Mouse (Mus musculus): ENCODE measurements at regions not wholly inside any gene's neighbourhood (a gene's known extent, or its start where the extent isn't known, plus 50 kb on each side); places are given as distances from the start of the nearest gene placed in this dataset.
"Not testable (repeated sequence)": the region's sequence is repeated elsewhere in the genome, so short reads cannot be mapped to it uniquely, and the experiment has no call there.

DNA sequence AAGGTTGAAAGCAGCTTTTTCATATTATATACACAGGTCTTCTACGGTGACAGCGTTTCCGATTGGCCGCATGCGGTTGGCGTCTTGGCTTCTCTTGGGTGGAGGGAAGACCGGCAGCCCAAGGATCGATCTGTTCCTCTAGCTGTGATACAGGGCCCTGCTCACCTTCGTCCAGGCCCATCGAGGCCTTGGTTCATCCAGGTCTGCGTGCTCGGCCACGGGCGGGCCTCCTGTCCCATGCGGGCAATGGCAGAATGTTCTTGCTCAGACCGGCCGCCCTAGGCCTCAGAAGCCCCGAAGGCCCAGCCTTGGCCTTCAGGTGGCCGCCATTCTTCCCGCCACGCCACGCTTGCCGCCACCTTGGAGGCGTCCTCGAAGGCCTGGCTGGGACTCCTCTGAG lies 194.4 kb upstream of the Ppp6c start:
- DNase-seq (ENCODE audit: low spot score in 2 of 2) = no peak

DNA sequence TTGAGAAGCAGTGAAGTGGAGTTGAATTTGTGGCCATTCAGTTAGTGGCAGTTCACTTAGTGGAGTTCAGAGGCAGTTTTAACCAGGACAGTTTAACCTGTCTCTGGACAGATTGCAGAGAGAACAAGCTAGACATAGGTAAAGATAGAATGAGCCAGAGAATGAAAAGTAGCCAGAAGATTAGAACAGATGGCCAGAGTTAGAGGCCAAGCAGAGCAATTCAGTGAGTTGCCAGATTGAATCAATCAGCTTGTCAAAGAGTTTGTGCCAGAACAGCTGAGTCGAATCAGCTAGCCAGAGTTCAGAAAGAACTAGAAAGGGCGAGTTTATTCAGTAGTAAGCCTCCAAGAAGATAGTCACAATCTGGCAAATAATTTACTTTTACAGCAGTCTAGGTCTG lies 174.1 kb upstream of the Ppp6c start:
- DNase-seq (ENCODE audit: low spot score in 2 of 2) = no peak

GRCm38 (mm10) chr2:39399523-39399922 lies 173.3 kb upstream of the Ppp6c start:
- DNase-seq (ENCODE audit: low spot score in 2 of 2) = no peak

GRCm38 (mm10) chr2:39394643-39395042 lies 168.4 kb upstream of the Ppp6c start:
- DNase-seq (ENCODE audit: low spot score in 2 of 2) = no peak

- DNase-seq (ENCODE audit: low spot score in 2 of 2) = no peak
Measured at GRCm38 (mm10) chr2:39377264-39377663, 151.0 kb upstream of the Ppp6c start.

- DNase-seq (ENCODE audit: low spot score in 2 of 2) = peak; percentile 75 to 91
Measured at GRCm38 (mm10) chr2:39373068-39373779, 147.0 kb upstream of the Ppp6c start.

DNA sequence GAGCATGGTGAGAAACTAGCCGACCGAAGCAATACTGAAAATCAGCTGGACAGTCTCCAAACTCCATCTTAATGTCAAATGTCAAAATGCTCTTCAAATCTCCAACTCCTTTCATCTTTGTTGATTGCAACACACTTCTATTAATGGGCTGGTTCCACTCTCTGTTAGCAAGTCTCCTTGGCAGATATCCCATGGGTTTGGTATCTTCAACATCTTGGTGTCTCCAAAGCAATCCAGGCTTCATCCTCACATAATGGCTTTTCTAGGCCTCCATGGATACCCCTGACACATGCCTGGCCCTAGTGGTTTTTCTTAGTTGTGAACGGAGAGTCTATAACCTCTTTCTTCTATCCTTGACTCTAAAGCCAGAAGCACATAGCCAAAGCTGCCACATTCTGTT lies 118.0 kb upstream of the Ppp6c start:
- no peak for DNase-seq (ENCODE audit: low spot score in 2 of 2)

DNA sequence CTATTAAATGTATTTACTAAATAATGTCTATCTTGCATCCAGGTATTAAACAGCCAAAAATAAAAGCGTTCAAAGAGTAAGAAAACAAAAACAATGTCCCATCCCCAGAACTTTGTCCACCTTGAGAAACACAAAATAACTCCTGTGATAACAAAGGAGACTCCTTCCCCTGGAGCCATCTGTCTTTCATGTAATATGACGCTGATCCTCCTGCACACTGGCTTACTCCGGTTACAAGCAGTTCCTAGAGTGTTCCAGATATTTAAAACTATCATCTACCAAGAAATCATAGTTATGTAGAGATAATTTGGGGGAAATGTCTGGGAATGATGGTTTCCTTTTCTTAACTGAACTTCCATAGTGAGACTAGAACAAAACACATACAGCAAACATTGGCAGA lies 114.2 kb upstream of the Ppp6c start:
- no peak for DNase-seq (ENCODE audit: low spot score in 2 of 2)

DNA sequence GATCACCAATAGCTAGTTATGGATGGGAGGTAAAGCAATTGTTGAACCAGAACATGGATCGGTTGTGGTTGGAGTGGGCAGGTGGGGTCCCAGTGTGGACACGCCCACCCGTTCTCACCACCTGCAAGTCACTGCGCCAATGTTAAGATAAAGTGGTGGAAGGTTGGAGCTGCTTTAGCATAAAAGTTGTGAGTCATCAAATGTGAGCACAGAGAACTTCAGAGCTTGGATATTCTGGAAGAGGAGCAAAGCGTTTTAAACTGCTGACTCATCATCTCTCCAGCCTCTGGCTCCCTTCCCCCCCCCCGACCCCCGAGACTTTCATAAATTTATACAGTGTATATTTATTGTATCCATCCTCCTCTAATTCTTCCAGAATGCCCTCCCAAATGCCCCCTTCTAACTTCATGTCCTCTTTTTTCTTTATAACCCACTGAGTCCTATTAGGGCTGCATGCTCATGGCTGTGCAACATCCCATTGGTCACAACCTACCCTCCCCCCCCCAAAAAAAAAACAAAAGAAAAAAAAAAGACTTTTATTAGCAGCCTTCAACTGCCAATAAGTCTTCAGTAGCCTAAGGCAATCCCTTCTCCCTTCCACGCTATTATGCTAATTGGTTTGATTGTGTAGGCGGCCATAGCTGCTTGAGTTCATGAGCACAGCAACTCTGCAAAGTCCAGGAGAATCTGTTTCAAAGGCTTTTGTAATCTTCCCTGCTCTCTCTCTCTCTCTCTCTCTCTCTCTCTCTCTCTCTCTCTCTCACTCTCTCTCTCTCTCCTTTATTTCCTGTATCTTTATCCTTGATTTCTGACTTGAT lies 112.8 kb upstream of the Ppp6c start:
- no peak for DNase-seq (ENCODE audit: low spot score in 2 of 2)

DNA sequence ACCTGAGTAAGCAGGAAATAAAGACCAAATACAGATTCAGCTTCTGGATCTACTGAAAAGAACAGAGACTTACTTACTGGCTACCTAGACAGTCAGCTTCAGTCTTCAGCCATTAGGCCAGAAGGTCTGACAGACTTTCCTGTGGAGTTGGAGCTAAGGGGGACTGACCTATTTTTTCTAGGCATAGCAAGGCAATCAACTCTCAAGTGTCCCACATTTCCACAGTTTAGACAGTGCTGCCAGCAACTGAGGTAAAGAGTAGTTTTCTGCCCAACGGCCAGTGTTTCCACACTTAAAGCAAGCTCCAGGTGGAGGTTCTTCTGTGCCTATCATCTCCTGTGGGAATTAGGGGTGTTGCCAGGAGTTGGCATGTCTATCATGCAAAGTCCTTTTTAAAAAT lies 111.3 kb upstream of the Ppp6c start:
- no peak for DNase-seq (ENCODE audit: low spot score in 2 of 2)

DNA sequence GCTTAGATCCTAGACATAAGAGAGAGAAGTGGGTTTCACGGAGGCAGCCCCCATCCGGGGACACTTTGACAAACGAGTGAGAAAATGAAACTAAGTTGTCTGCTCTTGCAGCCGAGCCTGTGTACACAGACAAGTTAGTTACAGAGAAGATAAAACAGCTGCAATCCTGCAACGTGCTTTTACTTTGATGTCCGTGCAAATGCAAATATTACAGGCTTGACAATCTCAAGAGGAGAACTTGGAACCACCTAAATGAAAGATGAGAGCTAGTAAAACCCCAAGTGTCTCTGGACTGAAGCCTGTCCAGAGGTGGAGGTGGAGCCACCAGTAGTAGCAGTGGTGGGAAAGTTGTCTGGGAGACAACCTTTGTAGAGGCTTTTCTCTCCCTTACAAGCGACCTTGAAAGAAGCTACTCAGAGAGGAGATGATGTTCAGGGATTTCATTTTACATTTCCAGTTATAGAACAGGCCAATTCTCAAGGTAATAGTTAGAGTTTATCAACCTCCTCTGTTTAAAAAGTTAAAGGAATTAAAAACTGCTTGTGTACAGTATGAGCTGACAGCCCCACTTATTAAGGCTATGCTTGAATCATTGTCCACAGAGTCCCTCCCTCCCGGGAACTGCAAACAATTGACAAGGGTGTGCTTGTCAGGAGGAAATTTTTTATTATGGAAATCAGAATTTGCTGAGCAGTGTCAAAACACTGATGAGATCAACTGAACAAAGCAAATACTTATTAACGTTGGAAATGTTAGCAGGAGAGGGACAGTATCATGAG lies 99.7 kb upstream of the Ppp6c start:
- DNase-seq (ENCODE audit: low spot score in 2 of 2) = peak; percentile 55

DNA sequence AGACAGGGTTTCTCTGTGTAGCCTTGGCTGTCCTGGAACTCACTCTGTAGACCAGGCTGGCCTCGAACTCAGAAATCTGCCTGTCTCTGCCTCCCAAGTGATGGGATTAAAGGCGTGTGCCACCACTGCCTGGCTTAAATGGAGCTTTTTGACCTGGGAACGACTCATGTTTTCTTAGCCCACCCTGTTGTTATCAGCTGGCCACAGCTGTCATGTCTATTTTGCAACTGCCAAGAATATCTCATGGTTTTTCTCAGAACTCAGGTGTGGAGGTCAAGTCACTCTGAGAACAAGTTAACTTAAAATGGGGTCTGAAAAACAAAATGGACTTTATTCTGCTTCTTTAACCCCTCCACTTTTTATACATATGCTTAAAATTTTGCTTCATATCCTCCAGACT lies 98.9 kb upstream of the Ppp6c start:
- DNase-seq (ENCODE audit: low spot score in 2 of 2) = not testable (repeated sequence)

DNA sequence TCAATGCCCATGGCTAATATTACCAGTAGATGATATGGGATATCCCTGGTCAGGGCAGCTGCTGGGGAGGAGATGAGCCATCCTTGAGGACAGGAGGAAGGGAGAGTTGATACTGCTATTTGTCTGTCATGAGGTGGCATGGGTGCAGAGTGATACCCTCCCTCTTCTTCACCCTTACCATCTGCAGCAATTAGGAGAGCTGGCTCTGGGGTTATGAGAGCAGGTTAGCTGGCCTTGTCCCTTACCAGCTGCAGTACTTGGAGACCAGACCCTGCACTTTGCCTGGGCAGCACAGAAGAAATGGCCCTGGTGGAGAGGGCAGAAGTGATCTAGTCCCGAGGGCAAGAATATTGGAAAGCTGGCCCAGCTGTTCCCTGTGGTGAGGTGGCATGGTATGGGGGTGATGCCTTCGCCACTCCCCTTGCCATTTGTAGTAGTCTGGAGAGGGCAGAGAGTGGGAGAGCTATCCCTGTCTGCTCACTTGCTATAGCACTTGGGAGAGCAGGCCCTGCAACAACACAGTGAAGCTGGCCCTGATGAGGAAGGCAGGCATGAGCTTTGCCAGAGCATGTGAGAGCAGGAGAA lies 73.6 kb upstream of the Ppp6c start:
- no peak for DNase-seq (ENCODE audit: low spot score in 2 of 2)

DNA sequence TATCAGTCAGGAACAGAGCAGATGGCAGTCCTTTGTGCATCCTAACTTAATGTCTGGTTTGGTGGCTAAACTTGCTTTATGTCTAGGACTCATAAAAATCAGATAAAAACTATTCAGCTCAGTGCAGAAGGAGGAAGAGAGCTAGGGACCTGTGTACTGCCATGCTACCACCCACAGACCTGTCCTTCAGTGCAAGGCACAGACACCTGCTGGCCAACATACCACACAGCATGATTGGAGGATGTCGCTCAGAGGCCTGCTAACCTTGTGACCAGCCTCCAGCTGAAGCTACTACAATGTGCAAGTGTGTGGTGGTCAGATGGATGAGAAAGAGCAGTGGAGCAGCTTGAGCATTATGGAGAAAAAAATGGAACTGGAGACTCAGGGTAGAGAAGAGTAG lies 73.0 kb upstream of the Ppp6c start:
- DNase-seq (ENCODE audit: low spot score in 2 of 2) = no peak

GRCm38 (mm10) chr2:39295435-39295834 lies 69.2 kb upstream of the Ppp6c start:
- DNase-seq (ENCODE audit: low spot score in 2 of 2) = no peak

DNA sequence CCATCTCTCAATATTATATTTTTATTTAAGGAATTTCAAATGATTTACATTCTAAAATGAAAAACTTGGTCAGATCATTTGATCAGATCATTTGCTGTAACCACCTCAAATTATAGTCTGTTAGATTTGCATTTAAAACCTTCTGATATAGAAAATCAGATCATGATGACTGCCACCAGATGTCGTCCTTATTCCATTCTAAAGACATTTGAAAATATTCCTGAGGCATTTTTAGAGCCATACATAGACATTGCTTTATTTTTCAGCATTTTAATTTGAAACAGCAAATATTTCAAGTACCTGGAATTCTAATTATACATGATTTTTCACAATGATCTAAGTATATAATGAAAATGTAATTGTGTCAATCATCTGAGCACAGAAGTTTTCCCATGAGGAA lies 52.0 kb upstream of the Ppp6c start:
- DNase-seq (ENCODE audit: low spot score in 2 of 2) = no peak
